Mouse (Mus musculus): ENCODE data around the gene Tmem253.

DNA sequence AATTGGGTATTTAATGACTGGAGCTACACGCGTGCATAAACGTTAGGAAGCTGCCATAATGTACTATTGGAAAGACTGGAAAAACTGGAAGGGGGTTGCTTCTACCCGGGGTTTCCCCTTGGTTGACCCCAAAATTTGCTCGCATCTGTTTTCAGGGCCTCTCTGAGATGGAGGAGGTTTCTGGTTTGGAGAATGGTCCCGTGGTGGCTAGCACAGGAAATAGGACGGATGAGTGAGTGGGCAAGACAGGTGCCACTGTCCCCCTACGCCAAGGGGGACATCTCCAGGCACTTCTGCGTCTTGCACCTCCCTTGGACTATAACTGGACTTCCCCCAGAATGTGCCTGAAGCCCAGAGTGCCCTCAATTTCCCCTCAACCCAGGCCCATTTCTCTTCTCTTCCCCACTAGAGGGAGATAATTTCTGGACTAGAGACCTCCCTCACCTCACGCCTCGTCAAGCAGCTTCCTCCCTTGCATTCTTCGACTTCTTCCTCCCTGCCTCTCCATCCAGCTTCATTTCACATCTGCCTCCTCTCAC, 3.7 kb downstream of the Tmem253 start:
- TF ChIP-seq CTCF (IDR thresholded peaks at IDR 0.05; ENCODE audit: low read depth) (no peak; the same call in 1 of the 2 replicates), EP300 (IDR thresholded peaks at IDR 0.05; ENCODE audit: low read depth) (no peak)

Measured in liver, postnatal 0 days (tissue).